8 mouse cellular contexts compared by ENCODE assay signal in the genomic region with DNA sequence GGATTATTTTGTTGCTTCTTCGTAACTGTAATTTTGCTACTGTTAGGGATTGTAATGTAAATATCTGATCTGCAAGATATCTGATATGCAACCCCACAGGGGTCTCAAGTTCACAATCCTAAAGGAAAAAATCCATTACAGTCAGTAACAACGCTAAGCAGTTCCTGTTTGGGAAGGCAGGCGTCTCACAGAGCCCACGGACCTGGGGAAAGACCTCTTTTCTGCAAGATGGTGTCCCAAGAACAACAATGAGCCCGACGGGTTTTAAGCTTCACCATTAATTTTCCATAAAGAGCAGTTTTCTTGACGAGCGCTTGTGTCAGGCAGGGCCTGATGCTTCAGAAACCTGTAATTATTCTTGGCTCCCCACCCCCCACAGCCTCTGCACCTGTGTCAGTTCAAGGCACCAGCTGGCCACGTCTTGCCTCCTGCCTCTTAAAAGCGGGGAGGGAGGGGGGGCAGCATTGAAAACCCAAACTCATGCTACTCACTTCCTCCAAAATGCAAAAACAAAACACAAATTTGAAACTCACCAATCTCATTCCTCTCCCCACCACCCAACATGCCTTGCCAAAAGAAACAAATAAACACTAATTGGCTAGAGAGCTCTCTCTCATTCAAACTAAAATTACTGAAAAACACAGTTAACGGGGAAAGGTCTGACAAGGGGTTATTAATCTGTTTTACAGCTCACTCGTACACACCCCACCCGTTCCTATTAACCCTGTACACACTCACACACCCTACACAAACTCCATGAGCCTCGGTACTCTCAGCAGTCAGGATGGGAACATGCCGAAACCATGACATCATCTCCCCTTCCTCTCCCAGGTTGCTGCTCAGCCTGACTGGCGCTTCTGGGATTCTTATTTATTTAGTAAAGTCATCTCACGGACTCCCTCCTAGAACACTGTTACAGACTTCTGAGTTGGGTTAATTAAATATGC. TPM values are rescaled to one million over a fixed set of nuclear protein-coding genes. Genes with fewer than 3 reads are reported as not detected.
DNase-seq lines count a peak whose midpoint lies in the region; ATAC-seq and TF ChIP-seq lines count a peak whose summit lies in the region.

No protein-coding gene starts in this region.

- peak; percentile 71; the same call in 1 of the 2 replicates for ATAC-seq in heart, embryonic 11.5 days (replicated peaks; ENCODE audit: insufficient number of reproducible peaks, low FRiP score, low TSS enrichment)
- peak; percentile 94 for ATAC-seq in lung, postnatal 0 days

- H3K27ac ChIP-seq in heart, embryonic 11.5 days (ENCODE audit: low read depth, low read length): peak overlapping the region; percentile 41; the same call in 1 of the 2 replicates
- peak overlapping the region; percentile 83 for H3K27ac ChIP-seq in kidney, adult 2 months (ENCODE audit: insufficient read depth, low read depth, low read length)
- H3K27ac ChIP-seq in lung, postnatal 0 days (ENCODE audit: low read length): peak overlapping the region; percentile 71
- no peak overlapping the region for H3K27ac ChIP-seq in spleen, adult 2 months (ENCODE audit: insufficient read depth, low read length)

- H3K4me1 ChIP-seq in heart, embryonic 11.5 days (ENCODE audit: control insufficient read depth, insufficient read depth, low read length): peaks cover 13% of the 10 kb centered on the region; the same call in 1 of the 2 replicates
- peaks cover 30% of the 10 kb centered on the region; the same call in 1 of the 2 replicates for H3K4me1 ChIP-seq in kidney, adult 2 months (ENCODE audit: control insufficient read depth, insufficient read depth, low read length)
- H3K4me1 ChIP-seq in lung, postnatal 0 days (ENCODE audit: insufficient read depth, low read depth, low read length): peaks cover 11% of the 10 kb centered on the region
- H3K4me1 ChIP-seq in spleen, adult 2 months (ENCODE audit: control insufficient read depth, insufficient read depth, insufficient read length): peaks cover 6% of the 10 kb centered on the region; the same call in 1 of the 2 replicates

- no peaks in the 10 kb centered on the region for H3K9me3 ChIP-seq in heart, embryonic 11.5 days (replicated peaks; ENCODE audit: control insufficient read depth, low read length)
- no peaks in the 10 kb centered on the region for H3K9me3 ChIP-seq in lung, postnatal 0 days (ENCODE audit: low read length)

- no peak for TF ChIP-seq POLR2A in kidney, adult 2 months (IDR thresholded peaks at IDR 0.05; ENCODE audit: low read depth, low read length)
- no peak for TF ChIP-seq POLR2A in spleen, adult 2 months (IDR thresholded peaks at IDR 0.05; ENCODE audit: low read depth, low read length)

- WGBS in heart, embryonic 11.5 days (ENCODE audit: insufficient replicate concordance): 36% methylated on average over 17 of the region's 17 CpGs
- 46% methylated on average over 17 of the region's 17 CpGs for WGBS in kidney, adult 2 months
- 15% methylated on average over 17 of the region's 17 CpGs for WGBS in lung, postnatal 0 days
- WGBS in spleen, adult 2 months: 27% methylated on average over 17 of the region's 17 CpGs

- TF ChIP-seq CTCF in kidney, adult 2 months (conservative IDR thresholded peaks at IDR 0.05; ENCODE audit: insufficient read depth, insufficient read length, low read depth, low read length): no peak
- TF ChIP-seq CTCF in lung, postnatal 0 days (IDR thresholded peaks at IDR 0.05): peak; percentile 15; the same call in 1 of the 2 replicates
- no peak for TF ChIP-seq CTCF in spleen, adult 2 months (IDR thresholded peaks at IDR 0.05; ENCODE audit: extremely low read depth, insufficient read depth, insufficient read length, insufficient replicate concordance)

- TF ChIP-seq EP300 in lung, postnatal 0 days (IDR thresholded peaks at IDR 0.05): peak; percentile 93

- peak overlapping the region; percentile 16; the same call in 1 of the 2 replicates for H3K9ac ChIP-seq in heart, embryonic 11.5 days (ENCODE audit: low read depth, low read length)
- H3K9ac ChIP-seq in lung, postnatal 0 days (replicated peaks; ENCODE audit: low read depth): no peak overlapping the region

- H3K27me3 ChIP-seq in heart, embryonic 11.5 days (ENCODE audit: control insufficient read depth, insufficient read depth, low read length): no peaks in the 10 kb centered on the region
- H3K27me3 ChIP-seq in kidney, adult 2 months (replicated peaks; ENCODE audit: control insufficient read depth, insufficient read depth, low read length): no peaks in the 10 kb centered on the region
- no peaks in the 10 kb centered on the region for H3K27me3 ChIP-seq in lung, postnatal 0 days (replicated peaks; ENCODE audit: insufficient read depth, low read length)
- no peaks in the 10 kb centered on the region for H3K27me3 ChIP-seq in spleen, adult 2 months (ENCODE audit: control insufficient read depth, insufficient read depth, low read length)

- peak overlapping the region; percentile 42 for H3K4me2 ChIP-seq in heart, embryonic 11.5 days
- peak overlapping the region; percentile 43 for H3K4me2 ChIP-seq in lung, postnatal 0 days (replicated peaks; ENCODE audit: low read depth, low read length)

- H3K36me3 ChIP-seq in heart, embryonic 11.5 days (ENCODE audit: control insufficient read depth, insufficient read depth, low read length): no peaks in the 10 kb centered on the region
- H3K36me3 ChIP-seq in kidney, adult 2 months (ENCODE audit: control insufficient read depth, insufficient read depth, low read length): no peaks in the 10 kb centered on the region
- H3K36me3 ChIP-seq in lung, postnatal 0 days (ENCODE audit: insufficient read depth, low read length): no peaks in the 10 kb centered on the region
- no peaks in the 10 kb centered on the region for H3K36me3 ChIP-seq in spleen, adult 2 months (ENCODE audit: control insufficient read depth, insufficient read depth, low read length)

- H3K4me3 ChIP-seq in heart, embryonic 11.5 days (ENCODE audit: low read depth, low read length): no peak overlapping the region
- peak overlapping the region; percentile 7; the same call in 1 of the 2 replicates for H3K4me3 ChIP-seq in kidney, adult 2 months (ENCODE audit: insufficient read depth, low read depth, low read length)
- H3K4me3 ChIP-seq in lung, postnatal 0 days (ENCODE audit: low read depth, low read length): peak overlapping the region; percentile 12; the same call in 1 of the 2 replicates
- H3K4me3 ChIP-seq in spleen, adult 2 months (ENCODE audit: extremely low read depth, insufficient read depth, insufficient read length): no peak overlapping the region

- peak; percentile 16 for DNase-seq in right cerebral cortex, postnatal 4 days
- no peak for DNase-seq in right cerebral cortex, postnatal 25 days
- DNase-seq in cerebellum, postnatal 36 days: peak; percentile 92 to 93
- peak; percentile 85 for DNase-seq in kidney, adult 2 months
- DNase-seq in lung, postnatal 0 days (ENCODE audit: low spot score): peak; percentile 84
- peak; percentile 33 to 43 for DNase-seq in spleen, adult 2 months (ENCODE audit: low read depth in 1 of 2, low spot score in 2 of 2)
- DNase-seq in ovary, adult 18-20 months (ENCODE audit: low spot score): no peak

RNA-seq across cellular contexts. Expression of a gene that starts 34.2 kb away (rescaled TPM):
- polyA plus RNA-seq in heart, embryonic 11.5 days (2014; fragmentation: Nextera tagmentation; extraction: Ambion mirVana): 14.5 and 16.2 TPM in 2 replicates
- polyA plus RNA-seq in kidney, adult 2 months (2012; rRNA removed): 6.9 and 7.2 TPM in 2 replicates
- polyA plus RNA-seq in lung, postnatal 0 days (2015; fragmentation: Nextera tagmentation; extraction: Ambion mirVana): 40.9 and 47.9 TPM in 2 replicates
- polyA plus RNA-seq in spleen, adult 2 months (2012; rRNA removed): 9.2 and 11.5 TPM in 2 replicates

Comparison
In these comparisons a context has a peak if more than half of its experiments do, and no peak if none do; other contexts are left out.
1. DNase-seq: peak in right cerebral cortex, postnatal 4 days (single experiment), cerebellum, postnatal 36 days (2 of 2), kidney, adult 2 months (single experiment), lung, postnatal 0 days (single experiment) and spleen, adult 2 months (2 of 2); none in right cerebral cortex, postnatal 25 days (single experiment) and ovary, adult 18-20 months (single experiment).
2. H3K4me3 ChIP-seq: peak in kidney, adult 2 months (single experiment) and lung, postnatal 0 days (single experiment); none in heart, embryonic 11.5 days (single experiment) and spleen, adult 2 months (single experiment).